In genomic region chr9:71766902-71767301, GRCm38 (mm10) we compare ENCODE assay signal across 29 mouse cellular contexts. TPM values are rescaled to one million over a fixed set of nuclear protein-coding genes. Genes with fewer than 3 reads are reported as not detected.
A peak's percentile ranks its signal among the peaks of the same experiment; 100 is the strongest.
DNase-seq lines count a peak whose midpoint lies in the region; ATAC-seq and TF ChIP-seq lines count a peak whose summit lies in the region.
"Had no signal": no experiment of that assay in that cellular context is flagged by ENCODE, and none has a peak within 500 bp of the region (broad histone marks: within the 10 kb centered on the region; RNA-seq: fewer than 3 reads in every experiment).

No protein-coding gene starts in this region.

- DNase-seq in heart, postnatal 25 days (ENCODE audit: low spot score), result no peak
- no peak for DNase-seq in kidney, adult 8-10 months
- peak; percentile 60 for DNase-seq in MEL (ENCODE audit: low read depth, low spot score)
- DNase-seq in forebrain, embryonic 10.5 days (ENCODE audit: extremely low spot score, low spot score), result no peak
- DNase-seq: adrenal gland, postnatal 10 days; cerebellum, adult 11 months; cerebellum, adult 2 months; cerebellum, adult 9-11 months; cerebellum, postnatal 25 days; gastrocnemius, postnatal 10 days; gastrocnemius, postnatal 36 days; heart, adult 2 months; heart, postnatal 36 days had no signal

- H3K27ac ChIP-seq in heart, embryonic 12.5 days (ENCODE audit: poor library complexity, severe bottlenecking), result no peak overlapping the region
- 0 out of 2 replicates have a peak overlapping the region, but pooled peaks have one; percentile 48 for H3K27ac ChIP-seq in kidney, embryonic 16.5 days (ENCODE audit: low read length)
- H3K27ac ChIP-seq in MEL (ENCODE audit: control insufficient read depth, low read depth, low read length), result no peak overlapping the region
- H3K27ac ChIP-seq in forebrain, embryonic 10.5 days, result no peak overlapping the region
- H3K27ac ChIP-seq: embryonic facial prominence, embryonic 12.5 days; embryonic facial prominence, embryonic 15.5 days; forebrain, embryonic 12.5 days; heart, adult 2 months; heart, embryonic 10.5 days; hindbrain, embryonic 10.5 days; hindbrain, embryonic 13.5 days; intestine, embryonic 15.5 days had no signal

- no peaks in the 10 kb centered on the region for H3K79me2 ChIP-seq in MEL (ENCODE audit: control insufficient read depth, insufficient read depth, low read length, poor library complexity)

- no peak for TF ChIP-seq POLR2A in MEL (IDR thresholded peaks at IDR 0.05; ENCODE audit: control insufficient read depth in 1 of 2, insufficient read depth in 1 of 2, low read depth in 1 of 2, low read length in 2 of 2, poor library complexity in 1 of 2)

- no peaks in the 10 kb centered on the region for H3K27me3 ChIP-seq in heart, embryonic 12.5 days (replicated peaks)
- H3K27me3 ChIP-seq in kidney, embryonic 16.5 days (ENCODE audit: insufficient read depth, low read length), result no peaks in the 10 kb centered on the region
- H3K27me3 ChIP-seq in E14TG2a.4 (ENCODE audit: insufficient read depth, low read length) (peaks cover 49% of the 10 kb centered on the region), MEL (ENCODE audit: control insufficient read depth in 1 of 2, insufficient read depth in 2 of 2, low read length in 2 of 2) (no peaks in the 10 kb centered on the region)
- peaks cover 96% of the 10 kb centered on the region for H3K27me3 ChIP-seq in forebrain, embryonic 10.5 days (ENCODE audit: poor library complexity, severe bottlenecking)
- H3K27me3 ChIP-seq: CH12.LX; embryonic facial prominence, embryonic 15.5 days; intestine, embryonic 15.5 days had no signal

- no peak overlapping the region for H3K9ac ChIP-seq in heart, embryonic 12.5 days
- no peak overlapping the region for H3K9ac ChIP-seq in kidney, embryonic 16.5 days (replicated peaks; ENCODE audit: low read length)
- no peak overlapping the region for H3K9ac ChIP-seq in MEL (ENCODE audit: control insufficient read depth, low read depth, low read length, poor library complexity, severe bottlenecking)
- H3K9ac ChIP-seq: embryonic facial prominence, embryonic 12.5 days; embryonic facial prominence, embryonic 15.5 days; forebrain, embryonic 12.5 days; hindbrain, embryonic 13.5 days; intestine, embryonic 15.5 days had no signal

- peaks cover 3% of the 10 kb centered on the region; the same call in 1 of the 2 replicates for H3K9me3 ChIP-seq in heart, embryonic 12.5 days (replicated peaks)
- H3K9me3 ChIP-seq in kidney, embryonic 16.5 days (ENCODE audit: low read length), result 0 out of 2 replicates have a peak, but pooled peaks cover 1% of the 10 kb centered on the region
- H3K9me3 ChIP-seq in E14TG2a.4 (ENCODE audit: low read length) (no peaks in the 10 kb centered on the region), MEL (replicated peaks; ENCODE audit: insufficient read depth, low read length) (no peaks in the 10 kb centered on the region)
- peaks cover 3% of the 10 kb centered on the region; the same call in 1 of the 2 replicates for H3K9me3 ChIP-seq in forebrain, embryonic 10.5 days
- H3K9me3 ChIP-seq: embryonic facial prominence, embryonic 12.5 days; embryonic facial prominence, embryonic 15.5 days; heart, embryonic 10.5 days; hindbrain, embryonic 13.5 days; intestine, embryonic 15.5 days had no signal

- intact Hi-C loops in heart, postnatal 25 days (cut with DNase I), result no loop called here

- peaks cover 13% of the 10 kb centered on the region for H3K36me3 ChIP-seq in heart, embryonic 12.5 days
- no peaks in the 10 kb centered on the region for H3K36me3 ChIP-seq in kidney, embryonic 16.5 days (ENCODE audit: insufficient read depth, low read length)
- no peaks in the 10 kb centered on the region for H3K36me3 ChIP-seq in E14TG2a.4 (ENCODE audit: insufficient read depth, low read length)
- peaks cover 0 to 2% of the 10 kb centered on the region in 2 experiments; a peak in 1 of 4 replicates for H3K36me3 ChIP-seq in MEL (ENCODE audit: control insufficient read depth in 1 of 2, insufficient read depth in 2 of 2, low read length in 2 of 2)
- H3K36me3 ChIP-seq in forebrain, embryonic 10.5 days (replicated peaks), result no peaks in the 10 kb centered on the region
- H3K36me3 ChIP-seq: embryonic facial prominence, embryonic 12.5 days; embryonic facial prominence, embryonic 15.5 days; forebrain, embryonic 12.5 days; G1E; hindbrain, embryonic 10.5 days; hindbrain, embryonic 13.5 days; intestine, embryonic 15.5 days had no signal

- no peak for TF ChIP-seq RAD21 in MEL (IDR thresholded peaks at IDR 0.05; ENCODE audit: low read depth, low read length)

- WGBS in heart, embryonic 12.5 days, result 55% methylated on average over 2 of the region's 2 CpGs
- WGBS in kidney, embryonic 16.5 days, result 57% methylated on average over 2 of the region's 2 CpGs
- 55% methylated on average over 2 of the region's 2 CpGs for WGBS in forebrain, embryonic 10.5 days

- TF ChIP-seq CTCF in E14TG2a.4 (conservative IDR thresholded peaks at IDR 0.05; ENCODE audit: low read length) (no peak), MEL (IDR thresholded peaks at IDR 0.05 in 2 of 3, conservative IDR thresholded peaks at IDR 0.05 in 1 of 3; ENCODE audit: control insufficient read depth in 1 of 3, insufficient read depth in 1 of 3, low read depth in 2 of 3, low read length in 3 of 3, poor library complexity in 1 of 3, severe bottlenecking in 1 of 3) (no peak)

- ATAC-seq in heart, embryonic 12.5 days (ENCODE audit: insufficient number of reproducible peaks, low FRiP score), result no peak
- ATAC-seq in kidney, embryonic 16.5 days (ENCODE audit: low FRiP score, low TSS enrichment), result no peak
- no peak for ATAC-seq in CD4-positive, CD25-positive, alpha-beta regulatory T cell, adult 4 months
- ATAC-seq: forebrain, embryonic 16.5 days; hindbrain, embryonic 16.5 days; intestine, embryonic 15.5 days had no signal

- TF ChIP-seq EP300 in MEL (IDR thresholded peaks at IDR 0.05; ENCODE audit: low read depth in 1 of 2, low read length in 2 of 2), result peak; percentile 55 to 66; a peak in 3 of 4 replicates

- H3K4me3 ChIP-seq in heart, embryonic 12.5 days, result no peak overlapping the region
- no peak overlapping the region for H3K4me3 ChIP-seq in kidney, embryonic 16.5 days (ENCODE audit: low read length)
- H3K4me3 ChIP-seq in E14TG2a.4 (replicated peaks; ENCODE audit: low read length), result 0 out of 2 replicates have a peak overlapping the region, but pooled peaks have one; percentile 17
- no peak overlapping the region for H3K4me3 ChIP-seq in MEL (ENCODE audit: control insufficient read depth in 1 of 2, insufficient read depth in 1 of 2, low read depth in 2 of 2, low read length in 2 of 2)
- no peak overlapping the region for H3K4me3 ChIP-seq in forebrain, embryonic 10.5 days
- H3K4me3 ChIP-seq: embryonic facial prominence, embryonic 12.5 days; embryonic facial prominence, embryonic 15.5 days; forebrain, embryonic 12.5 days; heart, adult 2 months; heart, embryonic 10.5 days; hindbrain, embryonic 10.5 days; hindbrain, embryonic 13.5 days; intestine, embryonic 15.5 days had no signal

- 0 out of 2 replicates have a peak overlapping the region, but pooled peaks have one; percentile 5 for H3K4me2 ChIP-seq in heart, embryonic 12.5 days
- H3K4me2 ChIP-seq in kidney, embryonic 16.5 days (replicated peaks; ENCODE audit: low read depth, low read length), result no peak overlapping the region
- H3K4me2 ChIP-seq: embryonic facial prominence, embryonic 12.5 days; embryonic facial prominence, embryonic 15.5 days; forebrain, embryonic 12.5 days; hindbrain, embryonic 13.5 days; intestine, embryonic 15.5 days had no signal

- H3K4me1 ChIP-seq in heart, embryonic 12.5 days (replicated peaks), result peaks cover 74% of the 10 kb centered on the region
- peaks cover 72% of the 10 kb centered on the region for H3K4me1 ChIP-seq in kidney, embryonic 16.5 days (ENCODE audit: insufficient read depth, low read length)
- peaks cover 92% of the 10 kb centered on the region for H3K4me1 ChIP-seq in E14TG2a.4 (replicated peaks; ENCODE audit: low read depth, low read length)
- peaks cover 0 to 9% of the 10 kb centered on the region in 2 experiments; a peak in 2 of 4 replicates for H3K4me1 ChIP-seq in MEL (ENCODE audit: control insufficient read depth in 1 of 2, insufficient read depth in 2 of 2, low read length in 2 of 2)
- peaks cover 62% of the 10 kb centered on the region for H3K4me1 ChIP-seq in forebrain, embryonic 10.5 days

TF ChIP-seq in MEL, 35 proteins besides CTCF, POLR2A, EP300 and RAD21:
- TF ChIP-seq BHLHE40 (IDR thresholded peaks at IDR 0.05; ENCODE audit: borderline replicate concordance, low read depth, low read length) (peak; percentile 42; the same call in 1 of the 2 replicates), TAL1 (IDR thresholded peaks at IDR 0.05; ENCODE audit: low read length) (peak; percentile 53), ELF1 (IDR thresholded peaks at IDR 0.05; ENCODE audit: low read depth, low read length) (no peak), POLR2AphosphoS5 (IDR thresholded peaks at IDR 0.05; ENCODE audit: borderline replicate concordance, low read depth, low read length) (no peak), ZKSCAN1 (IDR thresholded peaks at IDR 0.05; ENCODE audit: low read depth, low read length) (no peak), GABPA (IDR thresholded peaks at IDR 0.05; ENCODE audit: low read depth, low read length) (no peak), TCF12 (IDR thresholded peaks at IDR 0.05; ENCODE audit: low read depth, low read length) (0 out of 2 replicates have a peak, but pooled peaks have one; percentile 33), CHD2 (IDR thresholded peaks at IDR 0.05; ENCODE audit: low read length) (no peak), SMC3 (IDR thresholded peaks at IDR 0.05; ENCODE audit: low read depth, low read length) (no peak), MAX (IDR thresholded peaks at IDR 0.05; ENCODE audit: low read length) (no peak), RCOR1 (IDR thresholded peaks at IDR 0.05; ENCODE audit: low read depth, low read length) (peak; percentile 14; the same call in 1 of the 2 replicates), MYC (IDR thresholded peaks at IDR 0.05; ENCODE audit: low read depth, low read length) (no peak), GATA1 (IDR thresholded peaks at IDR 0.05; ENCODE audit: low read depth, low read length) (peak; percentile 49), TBP (IDR thresholded peaks at IDR 0.05; ENCODE audit: low read depth, low read length) (no peak), CHD1 (IDR thresholded peaks at IDR 0.05; ENCODE audit: low read depth, low read length) (no peak)

RNA-seq across cellular contexts. Expression of gene Cgnl1, which starts 4.5 kb away (rescaled TPM):
- polyA plus RNA-seq in heart, embryonic 12.5 days (2016; fragmentation: Nextera tagmentation; extraction: Ambion mirVana), result 54.6 and 57.2 TPM in 2 replicates
- 10 to 100 TPM; 33.5 to 39.9 TPM for total RNA-seq in heart, postnatal 25 days (2021)
- 30.9 and 33.2 TPM in 2 replicates for polyA plus RNA-seq in kidney, embryonic 16.5 days (2015; fragmentation: Nextera tagmentation; extraction: Ambion mirVana)
- total RNA-seq in MEL (2012; rRNA removed), result 0.16 and 0.19 TPM in 2 replicates
- polyA plus RNA-seq in MEL (2012; ENCODE audit: insufficient read depth in 1 of 2, insufficient read length in 2 of 2, low read depth in 1 of 2, low replicate concordance in 2 of 2, missing spikeins in 1 of 2), result under 1 TPM in 1 of 2 experiments, not detected in 1; 0.70 TPM
- polyA plus RNA-seq in CD4-positive, CD25-positive, alpha-beta regulatory T cell, adult 4 months (2017; shearing (Covaris generic)), result not detected
- 7.3 and 7.6 TPM in 2 replicates for polyA plus RNA-seq in forebrain, embryonic 10.5 days (2016; fragmentation: Nextera tagmentation; extraction: Ambion mirVana)
- total RNA-seq: CH12.LX; granulocyte monocyte progenitor cell, adult 5-6 weeks had no signal
